Mouse (Mus musculus): Measurements from ENCODE around the gene Phf6.
A peak's percentile ranks its signal among the peaks of the same experiment; 100 is the strongest.
"Not testable (repeated sequence)": the region's sequence is repeated elsewhere in the genome, so short reads cannot be mapped to it uniquely, and the experiment has no call there.

Phf6 gene

GRCm38 (mm10) chrX:52911587-52912371, at the start of gene Phf6:
TSS of gene Phf6 (plus strand) at chrX:52912266.
- DNase-seq (ENCODE audit: low spot score), result peak; percentile 90

GRCm38 (mm10) chrX:52864126-52864525, 47.9 kb upstream of the Phf6 start:
- DNase-seq (ENCODE audit: low spot score), result no peak

GRCm38 (mm10) chrX:52898486-52898885, 13.6 kb upstream of the Phf6 start:
- DNase-seq (ENCODE audit: low spot score), result not testable (repeated sequence)

GRCm38 (mm10) chrX:52912372-52912728, 284 bp downstream of the Phf6 start:
- no peak for DNase-seq (ENCODE audit: low spot score)

- no peak for DNase-seq (ENCODE audit: low spot score)
Measured at GRCm38 (mm10) chrX:52912826-52913701, 998 bp downstream of the Phf6 start.

- no peak for DNase-seq (ENCODE audit: low spot score)
Measured at GRCm38 (mm10) chrX:52913856-52914255, 1.8 kb downstream of the Phf6 start.

- no peak for DNase-seq (ENCODE audit: low spot score)
Measured at GRCm38 (mm10) chrX:52914705-52915104, 2.6 kb downstream of the Phf6 start.

- no peak for DNase-seq (ENCODE audit: low spot score)
Measured at GRCm38 (mm10) chrX:52916516-52916915, 4.5 kb downstream of the Phf6 start.

- DNase-seq (ENCODE audit: low spot score), result no peak
Measured at GRCm38 (mm10) chrX:52926726-52927125, 14.7 kb downstream of the Phf6 start.

GRCm38 (mm10) chrX:52928883-52929282, 16.8 kb downstream of the Phf6 start:
- DNase-seq (ENCODE audit: low spot score), result peak; percentile 41

GRCm38 (mm10) chrX:52929779-52930178, 17.7 kb downstream of the Phf6 start:
- DNase-seq (ENCODE audit: low spot score), result no peak

- DNase-seq (ENCODE audit: low spot score), result no peak
Measured at GRCm38 (mm10) chrX:52930191-52930590, 18.1 kb downstream of the Phf6 start.

GRCm38 (mm10) chrX:52932161-52932560, 20.1 kb downstream of the Phf6 start:
- no peak for DNase-seq (ENCODE audit: low spot score)

- no peak for DNase-seq (ENCODE audit: low spot score)
Measured at GRCm38 (mm10) chrX:52934496-52934895, 22.4 kb downstream of the Phf6 start.

- DNase-seq (ENCODE audit: low spot score), result no peak
Measured at GRCm38 (mm10) chrX:52945509-52945908, 33.4 kb downstream of the Phf6 start.

GRCm38 (mm10) chrX:52949713-52950112, 37.6 kb downstream of the Phf6 start:
- peak; percentile 40 for DNase-seq (ENCODE audit: low spot score)

GRCm38 (mm10) chrX:52956942-52957341, 44.9 kb downstream of the Phf6 start:
- no peak for DNase-seq (ENCODE audit: low spot score)

- peak; percentile 37 for DNase-seq (ENCODE audit: low spot score)
Measured at GRCm38 (mm10) chrX:52961559-52962110, 49.6 kb downstream of the Phf6 start.

- DNase-seq (ENCODE audit: low spot score), result no peak
Measured at GRCm38 (mm10) chrX:52965149-52965548, 53.1 kb downstream of the Phf6 start.

- peak; percentile 64 for DNase-seq (ENCODE audit: low spot score)
Measured at GRCm38 (mm10) chrX:52971211-52972006, 59.3 kb downstream of the Phf6 start.

GRCm38 (mm10) chrX:52972129-52972528, 60.1 kb downstream of the Phf6 start:
- DNase-seq (ENCODE audit: low spot score), result no peak

- no peak for DNase-seq (ENCODE audit: low spot score)
Measured at GRCm38 (mm10) chrX:52972680-52973079, 60.6 kb downstream of the Phf6 start.

Measured in testis, postnatal 10 days (tissue).